Mouse (Mus musculus) midbrain, embryonic 12.5 days (tissue): Measurements from ENCODE around the gene Rbl1. TPM values are rescaled to one million over a fixed set of nuclear protein-coding genes. Genes with fewer than 3 reads are reported as not detected.

Source experiments
- ATAC-seq: fragments of 200-750 bp; cut with Nextera tagmentation; 2 replicates; pipeline ENCODE4 v1.8.0; 2017; ENCODE audit warnings: low read depth, moderate TSS enrichment, moderate library complexity; ENCODE audit not compliant: low FRiP score
- H3K27ac ChIP-seq: fragments of 300-500 bp; sonication (generic); replicated peaks from 2 replicates; pipeline ENCODE4 v1.5.1; 2016; ENCODE audit warnings: mild to moderate bottlenecking
- H3K27me3 ChIP-seq: fragments of 300-500 bp; sonication (generic); 2 replicates; pipeline ENCODE4 v1.6.1; 2016; ENCODE audit warnings: mild to moderate bottlenecking
- H3K36me3 ChIP-seq: fragments of 300-500 bp; sonication (generic); 2 replicates; pipeline ENCODE4 v1.6.1; 2016
- H3K4me1 ChIP-seq: fragments of 300-500 bp; sonication (generic); 2 replicates; pipeline ENCODE4 v1.6.1; 2016
- H3K4me2 ChIP-seq: fragments of 300-500 bp; sonication (generic); replicated peaks from 2 replicates; pipeline ENCODE4 v1.6.1; 2016; ENCODE audit warnings: mild to moderate bottlenecking, moderate library complexity
- H3K4me3 ChIP-seq: fragments of 300-500 bp; sonication (generic); 2 replicates; pipeline ENCODE4 v1.5.1; 2016; ENCODE audit warnings: mild to moderate bottlenecking
- H3K9ac ChIP-seq: fragments of 300-500 bp; sonication (generic); replicated peaks from 2 replicates; pipeline ENCODE4 v1.6.1; 2016; ENCODE audit warnings: mild to moderate bottlenecking, moderate library complexity
- H3K9me3 ChIP-seq: fragments of 300-500 bp; sonication (generic); 2 replicates; pipeline ENCODE4 v1.6.1; 2016; ENCODE audit warnings: mild to moderate bottlenecking
- WGBS: fragments of 180-500 bp; shearing (Covaris S2); methylation state at CpG from one replicate; pipeline ENCODE4 v1.1.7; 2016; 5-methylcytosine and 5-hydroxymethylcytosine counted together
- polyA plus RNA-seq: library from polyadenylated mRNA; unstranded; fragments of >200 nt; fragmentation: Nextera tagmentation; extraction: Ambion mirVana; gene quantifications from 2 replicates; pipeline ENCODE4 v1.2.1, GENCODE M21; 2016

The Rbl1 gene
- polyA plus RNA-seq, 1 experiment from 2014 or later: 30.5 TPM

DNA sequence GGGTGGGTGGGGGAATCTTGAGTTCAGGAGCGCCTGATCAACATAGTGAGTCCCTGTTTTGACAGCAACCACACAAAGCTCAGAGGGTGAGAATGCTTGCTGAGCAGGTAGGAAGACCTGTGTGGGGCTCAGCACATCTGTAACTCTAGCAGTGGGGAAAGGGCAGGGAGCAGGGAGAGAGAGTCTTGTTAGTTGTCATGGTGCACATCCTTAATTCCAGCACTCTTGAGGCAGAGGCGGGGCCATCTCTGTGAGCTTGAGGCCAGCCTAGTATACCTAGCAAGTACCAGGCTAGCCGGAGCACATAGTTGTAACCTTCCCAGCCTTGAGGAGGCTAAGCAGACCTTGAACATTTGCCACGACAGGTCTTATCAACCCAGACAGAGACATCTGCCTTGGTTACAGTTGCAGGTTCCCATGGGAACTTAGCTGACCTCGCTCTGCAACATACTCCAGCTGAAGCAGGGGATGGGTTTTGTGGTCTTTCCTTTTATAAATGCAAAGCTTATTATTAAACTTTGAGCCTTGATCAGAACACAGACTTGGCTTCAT lies 65.0 kb downstream of the Rbl1 start:
- ATAC-seq: no peak
- peaks cover 3% of the 10 kb centered on the region for H3K4me1 ChIP-seq
- WGBS: 93% methylated on average over 5 of the region's 5 CpGs
- H3K4me3 ChIP-seq: no peak overlapping the region
- no peaks in the 10 kb centered on the region for H3K27me3 ChIP-seq
- H3K36me3 ChIP-seq: no peaks in the 10 kb centered on the region
- H3K27ac ChIP-seq: no peak overlapping the region
- no peak overlapping the region for H3K9ac ChIP-seq
- no peak overlapping the region for H3K4me2 ChIP-seq
- H3K9me3 ChIP-seq: no peaks in the 10 kb centered on the region

DNA sequence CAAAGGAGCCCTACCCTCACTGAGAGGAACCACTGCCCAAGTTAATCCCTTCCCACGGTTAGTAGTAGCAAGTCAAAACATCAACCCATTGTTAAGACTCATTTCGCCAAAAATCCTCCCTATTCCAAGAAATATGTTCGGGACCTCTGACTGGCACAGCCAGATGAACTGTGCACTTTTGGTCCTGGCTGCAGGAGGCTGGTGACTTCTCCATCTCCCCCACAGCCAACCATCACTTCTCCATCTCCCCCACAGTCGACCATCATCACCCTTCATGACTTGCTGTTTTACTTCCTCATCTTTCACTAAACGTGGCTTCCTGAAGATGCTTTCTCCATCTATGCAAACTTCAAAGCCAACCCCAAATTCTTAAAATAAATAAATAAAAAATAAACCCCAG lies 65.5 kb downstream of the Rbl1 start:
- no peaks in the 10 kb centered on the region for H3K36me3 ChIP-seq

GRCm38 (mm10) chr2:157137959-157138731 lies 66.2 kb downstream of the Rbl1 start:
- H3K36me3 ChIP-seq: no peaks in the 10 kb centered on the region
- peaks cover 7% of the 10 kb centered on the region for H3K4me1 ChIP-seq
- no peak overlapping the region for H3K4me2 ChIP-seq
- ATAC-seq: no peak
- no peaks in the 10 kb centered on the region for H3K9me3 ChIP-seq
- WGBS: 93% methylated on average over 9 of the region's 9 CpGs
- no peak overlapping the region for H3K27ac ChIP-seq
- no peaks in the 10 kb centered on the region for H3K27me3 ChIP-seq
- H3K9ac ChIP-seq: no peak overlapping the region
- H3K4me3 ChIP-seq: no peak overlapping the region

More for the DNA sequence above, 65.5 kb downstream of the Rbl1 start:
- Histone ChIP-seq H3K4me2 (no peak overlapping the region), H3K4me1 (peaks cover 7% of the 10 kb centered on the region), H3K27ac (no peak overlapping the region), H3K9ac (no peak overlapping the region), H3K9me3 (no peaks in the 10 kb centered on the region), H3K4me3 (no peak overlapping the region), H3K27me3 (no peaks in the 10 kb centered on the region)
- ATAC-seq: no peak
- WGBS: 78% methylated on average over 5 of the region's 5 CpGs

DNA sequence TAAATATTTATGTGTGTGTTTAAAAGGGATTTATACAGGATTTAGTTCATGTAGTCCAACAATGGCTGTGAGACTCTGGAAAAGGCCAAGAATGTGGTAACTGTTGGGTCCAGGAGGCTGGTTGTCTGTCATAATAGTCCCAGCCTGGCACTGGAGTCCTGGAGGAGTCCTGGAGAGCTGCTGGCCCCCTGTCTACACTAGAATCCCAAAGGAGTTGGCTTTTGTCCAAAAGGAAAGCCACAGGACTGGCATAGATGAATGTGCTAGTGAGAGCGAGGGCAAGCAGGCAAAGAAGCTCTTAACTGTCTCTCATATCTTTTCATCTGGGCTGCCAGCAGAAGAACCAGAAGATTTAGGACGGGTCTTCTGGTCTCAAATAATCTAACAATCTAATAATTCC lies 67.7 kb downstream of the Rbl1 start:
- no peak for ATAC-seq
- WGBS: 83% methylated on average over 2 of the region's 2 CpGs
- H3K36me3 ChIP-seq: no peaks in the 10 kb centered on the region
- no peaks in the 10 kb centered on the region for H3K27me3 ChIP-seq
- no peak overlapping the region for H3K9ac ChIP-seq
- H3K4me2 ChIP-seq: no peak overlapping the region
- peaks cover 7% of the 10 kb centered on the region for H3K4me1 ChIP-seq
- no peak overlapping the region for H3K4me3 ChIP-seq
- no peaks in the 10 kb centered on the region for H3K9me3 ChIP-seq
- H3K27ac ChIP-seq: no peak overlapping the region

GRCm38 (mm10) chr2:157136176-157136575 lies 68.2 kb downstream of the Rbl1 start:
- no peak overlapping the region for H3K4me2 ChIP-seq
- no peak overlapping the region for H3K27ac ChIP-seq
- no peak overlapping the region for H3K4me3 ChIP-seq
- H3K4me1 ChIP-seq: peaks cover 7% of the 10 kb centered on the region
- no peak overlapping the region for H3K9ac ChIP-seq
- H3K9me3 ChIP-seq: no peaks in the 10 kb centered on the region
- 92% methylated on average over 4 of the region's 4 CpGs for WGBS
- no peaks in the 10 kb centered on the region for H3K27me3 ChIP-seq
- no peak for ATAC-seq
- no peaks in the 10 kb centered on the region for H3K36me3 ChIP-seq

DNA sequence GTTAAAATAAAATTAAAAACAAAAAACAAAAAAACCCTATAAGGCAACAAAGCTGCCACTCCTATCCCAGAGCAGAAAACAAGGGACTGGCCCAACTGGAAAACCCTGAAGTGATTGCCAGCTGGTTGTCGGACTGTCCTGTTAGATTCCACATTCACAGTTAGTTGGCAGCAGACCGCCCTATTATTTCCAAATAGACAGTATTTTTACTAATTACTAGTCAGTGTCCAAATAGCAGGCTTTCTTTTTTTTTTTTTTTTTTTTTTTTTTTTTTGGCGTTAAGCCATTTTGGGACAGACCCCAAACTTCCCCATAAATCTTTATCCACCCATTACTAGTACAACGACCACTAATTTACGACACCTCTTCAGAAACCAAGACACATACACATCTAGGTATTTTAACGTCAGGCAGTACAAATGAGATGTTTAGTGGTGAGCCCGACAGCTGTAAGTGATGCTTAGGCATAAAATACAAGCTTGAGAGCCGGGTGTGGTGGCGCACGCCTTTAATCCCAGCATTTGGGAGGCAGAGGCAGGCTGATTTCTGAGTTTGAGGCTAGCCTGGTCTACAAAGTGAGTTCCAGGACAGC lies 68.7 kb downstream of the Rbl1 start:
- H3K9ac ChIP-seq: peak overlapping the region; percentile 74; the same call in 1 of the 2 replicates
- no peak overlapping the region for H3K27ac ChIP-seq
- no peaks in the 10 kb centered on the region for H3K27me3 ChIP-seq
- no peaks in the 10 kb centered on the region for H3K36me3 ChIP-seq
- no peaks in the 10 kb centered on the region for H3K9me3 ChIP-seq
- H3K4me1 ChIP-seq: peaks cover 7% of the 10 kb centered on the region
- no peak for ATAC-seq
- peak overlapping the region; percentile 77 for H3K4me3 ChIP-seq
- WGBS: 90% methylated on average over 10 of the region's 10 CpGs
- H3K4me2 ChIP-seq: peak overlapping the region; percentile 96

DNA sequence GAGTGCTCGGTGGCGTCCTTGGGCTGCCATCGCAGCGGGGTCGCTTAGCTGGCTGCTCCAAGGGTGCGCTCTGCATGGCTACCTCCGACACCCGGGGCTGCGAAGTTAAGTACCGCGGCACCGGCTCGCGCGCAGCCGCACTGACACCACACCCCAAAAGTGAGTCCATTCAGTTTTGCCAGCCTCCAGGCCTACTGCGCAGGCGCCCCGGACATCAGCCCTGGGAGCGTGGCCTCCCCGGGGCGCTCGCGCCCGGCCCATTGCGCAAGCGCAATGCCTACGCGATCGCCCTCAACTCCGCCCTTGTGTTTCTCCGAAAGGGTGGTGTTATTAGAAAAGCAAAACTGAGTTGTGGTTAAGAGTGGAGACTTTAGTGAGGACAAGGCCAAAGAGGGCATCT lies 69.3 kb downstream of the Rbl1 start, which contains the start of gene Samhd1:
Gene Samhd1, minus strand, starts transcription at position 252 of the 400 bp plus-strand sequence.
- Histone ChIP-seq H3K9me3 (no peaks in the 10 kb centered on the region), H3K4me1 (peaks cover 7% of the 10 kb centered on the region), H3K27me3 (no peaks in the 10 kb centered on the region), H3K9ac (peak within 1 kb of the TSS; percentile 74), H3K4me2 (peak within 1 kb of the TSS; percentile 96), H3K27ac (peak within 1 kb of the TSS; percentile 49; the same call in 1 of the 2 replicates), H3K4me3 (peak within 1 kb of the TSS; percentile 77), H3K36me3 (no peaks in the 10 kb centered on the region)
- ATAC-seq: peak; percentile 94
- WGBS: under 1% methylated on average over 32 of the region's 32 CpGs

- Histone ChIP-seq H3K36me3 (no peaks in the 10 kb centered on the region), H3K4me2 (peak overlapping the region; percentile 96), H3K4me1 (peaks cover 7% of the 10 kb centered on the region), H3K4me3 (peak overlapping the region; percentile 77), H3K27ac (peak overlapping the region; percentile 49; the same call in 1 of the 2 replicates), H3K27me3 (no peaks in the 10 kb centered on the region), H3K9me3 (no peaks in the 10 kb centered on the region), H3K9ac (peak overlapping the region; percentile 74)
- WGBS: under 1% methylated on average over 25 of the region's 25 CpGs
- peak; percentile 74 for ATAC-seq
Observed at GRCm38 (mm10) chr2:157134479-157134931, 69.8 kb downstream of the Rbl1 start.

- ATAC-seq: no peak
- H3K9ac ChIP-seq: peak overlapping the region; percentile 74
- WGBS: 18% methylated on average over 11 of the region's 11 CpGs
- peak overlapping the region; percentile 77 for H3K4me3 ChIP-seq
- no peak overlapping the region for H3K27ac ChIP-seq
- no peaks in the 10 kb centered on the region for H3K36me3 ChIP-seq
- H3K27me3 ChIP-seq: no peaks in the 10 kb centered on the region
- H3K4me1 ChIP-seq: peaks cover 7% of the 10 kb centered on the region
- H3K4me2 ChIP-seq: peak overlapping the region; percentile 96
- H3K9me3 ChIP-seq: no peaks in the 10 kb centered on the region
Observed at GRCm38 (mm10) chr2:157133769-157134478, 70.4 kb downstream of the Rbl1 start.

DNA sequence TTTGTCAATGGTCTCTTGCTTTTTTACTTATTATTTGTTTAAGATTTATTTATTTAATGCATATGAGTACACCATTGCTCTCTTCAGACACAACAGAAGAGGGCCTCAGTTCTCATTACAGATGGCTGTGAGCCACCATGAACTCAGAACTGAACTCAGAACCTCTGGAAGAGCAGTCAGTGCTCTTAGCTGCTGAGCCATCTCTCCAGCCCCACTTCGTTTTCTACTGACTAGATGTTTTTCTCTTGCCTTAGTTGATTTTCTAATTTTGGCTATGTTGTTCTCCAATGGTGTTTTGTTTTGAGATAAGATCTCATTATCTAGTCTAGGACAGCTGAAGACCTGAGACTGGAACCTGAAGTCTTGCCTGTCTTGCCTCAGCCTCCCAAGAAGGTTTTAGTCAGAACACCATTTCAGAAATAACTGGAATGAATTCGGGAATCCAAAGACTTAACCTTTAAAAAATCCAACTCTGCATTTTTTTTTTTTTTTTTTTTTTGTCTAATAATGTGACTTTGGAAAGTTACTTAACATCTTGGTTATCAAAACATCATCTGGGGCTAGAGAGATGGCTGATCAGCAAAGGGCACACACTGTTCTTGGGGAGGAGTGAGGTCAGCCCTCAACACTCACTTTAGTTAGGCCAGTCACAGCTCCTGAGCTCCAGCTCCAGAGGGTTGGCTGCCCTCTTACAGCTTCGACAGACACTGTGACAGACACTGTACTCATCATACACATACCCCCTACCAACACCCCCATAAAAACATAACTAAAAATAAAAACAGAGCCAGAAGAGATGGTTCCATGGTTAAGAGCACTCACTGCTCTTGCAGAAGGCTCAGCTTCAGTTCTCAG lies 71.4 kb downstream of the Rbl1 start:
- no peak overlapping the region for H3K4me2 ChIP-seq
- H3K36me3 ChIP-seq: no peaks in the 10 kb centered on the region
- WGBS: 84% methylated on average over 3 of the region's 3 CpGs
- H3K27ac ChIP-seq: no peak overlapping the region
- no peak overlapping the region for H3K9ac ChIP-seq
- H3K27me3 ChIP-seq: no peaks in the 10 kb centered on the region
- H3K9me3 ChIP-seq: no peaks in the 10 kb centered on the region
- H3K4me1 ChIP-seq: peaks cover 7% of the 10 kb centered on the region
- no peak overlapping the region for H3K4me3 ChIP-seq
- no peak for ATAC-seq

- Histone ChIP-seq H3K9me3 (no peaks in the 10 kb centered on the region), H3K36me3 (no peaks in the 10 kb centered on the region), H3K4me2 (no peak overlapping the region), H3K9ac (no peak overlapping the region), H3K4me3 (no peak overlapping the region), H3K27ac (no peak overlapping the region), H3K4me1 (peaks cover 7% of the 10 kb centered on the region), H3K27me3 (no peaks in the 10 kb centered on the region)
- ATAC-seq: no peak
- 83% methylated on average over 1 of the region's 1 CpGs for WGBS
Observed at GRCm38 (mm10) chr2:157132086-157132485, 72.2 kb downstream of the Rbl1 start.
